Mouse (Mus musculus) liver, postnatal 0 days (tissue): ENCODE results near the gene Calml3.
A peak's percentile ranks its signal among the peaks of the same experiment; 100 is the strongest.

Experiments
- CTCF ChIP-seq: sonication (generic); IDR thresholded peaks from 2 replicates; pipeline ENCODE4 v1.5.1; 2016; ENCODE audit warnings: antibody characterized with exemption, low read depth
- EP300 ChIP-seq: IDR thresholded peaks from 2 replicates; pipeline ENCODE4 v1.6.1; 2016; ENCODE audit warnings: antibody characterized with exemption, low read depth, mild to moderate bottlenecking

DNA sequence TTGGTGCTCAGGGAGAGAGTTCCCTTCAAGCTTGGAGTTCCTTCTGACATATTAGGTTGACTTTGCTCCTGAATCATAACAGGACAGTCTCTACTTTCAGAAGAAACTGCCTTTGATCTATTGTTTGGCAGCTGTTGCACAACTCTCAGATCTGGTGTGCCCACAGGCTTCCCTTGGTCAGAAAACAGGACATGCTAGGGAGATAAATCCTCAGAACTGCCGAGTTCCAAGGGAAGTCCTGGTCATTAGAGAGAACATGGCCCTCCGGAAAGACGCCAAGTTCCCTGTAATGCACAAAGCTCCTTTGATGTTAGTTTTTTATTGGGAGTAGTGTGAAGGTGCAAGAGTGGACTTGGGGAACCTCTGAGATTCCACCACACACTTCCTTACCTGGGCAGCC is 35.5 kb downstream of the Calml3 start:
- TF ChIP-seq CTCF (no peak), EP300 (peak; percentile 21; the same call in 1 of the 2 replicates)
